Mouse (Mus musculus): Measurements from ENCODE around the gene Itga2b.
"Not testable (repeated sequence)": the region's sequence is repeated elsewhere in the genome, so short reads cannot be mapped to it uniquely, and the experiment has no call there.

The Itga2b gene

GRCm38 (mm10) chr11:102411061-102411460, 58.9 kb downstream of the Itga2b start:
- no peak for DNase-seq (ENCODE audit: low spot score)

GRCm38 (mm10) chr11:102410345-102410744, 59.6 kb downstream of the Itga2b start:
- DNase-seq (ENCODE audit: low spot score), result not testable (repeated sequence)

- no peak for DNase-seq (ENCODE audit: low spot score)
These were observed 60.1 kb downstream of the Itga2b start for GRCm38 (mm10) chr11:102409795-102410330.

- no peak for DNase-seq (ENCODE audit: low spot score)
These were observed 60.8 kb downstream of the Itga2b start for GRCm38 (mm10) chr11:102408888-102409794.

GRCm38 (mm10) chr11:102408344-102408876, 61.5 kb downstream of the Itga2b start:
- DNase-seq (ENCODE audit: low spot score), result peak; percentile 87

GRCm38 (mm10) chr11:102407834-102408215, 62.1 kb downstream of the Itga2b start, which contains the start of gene Slc25a39:
Gene Slc25a39 (minus strand): TSS chr11:102407946.
- DNase-seq (ENCODE audit: low spot score), result no peak

GRCm38 (mm10) chr11:102406900-102407833, 62.8 kb downstream of the Itga2b start:
- DNase-seq (ENCODE audit: low spot score), result peak; percentile 95

GRCm38 (mm10) chr11:102406401-102406800, 63.5 kb downstream of the Itga2b start:
- no peak for DNase-seq (ENCODE audit: low spot score)

GRCm38 (mm10) chr11:102405544-102406285, 64.2 kb downstream of the Itga2b start:
- DNase-seq (ENCODE audit: low spot score), result no peak

- DNase-seq (ENCODE audit: low spot score), result no peak
These were observed 65.5 kb downstream of the Itga2b start for GRCm38 (mm10) chr11:102404161-102405010.

GRCm38 (mm10) chr11:102403657-102404056, 66.3 kb downstream of the Itga2b start:
- no peak for DNase-seq (ENCODE audit: low spot score)

Data from urinary bladder, postnatal 25 days (tissue).